Mouse (Mus musculus): ENCODE measurements around the gene Anp32e. TPM values are rescaled to one million over a fixed set of nuclear protein-coding genes. Genes with fewer than 3 reads are reported as not detected.

Anp32e gene
- 4.6 and 12.0 TPM in 2 replicates for polyA plus RNA-seq (2012; rRNA removed)

DNA sequence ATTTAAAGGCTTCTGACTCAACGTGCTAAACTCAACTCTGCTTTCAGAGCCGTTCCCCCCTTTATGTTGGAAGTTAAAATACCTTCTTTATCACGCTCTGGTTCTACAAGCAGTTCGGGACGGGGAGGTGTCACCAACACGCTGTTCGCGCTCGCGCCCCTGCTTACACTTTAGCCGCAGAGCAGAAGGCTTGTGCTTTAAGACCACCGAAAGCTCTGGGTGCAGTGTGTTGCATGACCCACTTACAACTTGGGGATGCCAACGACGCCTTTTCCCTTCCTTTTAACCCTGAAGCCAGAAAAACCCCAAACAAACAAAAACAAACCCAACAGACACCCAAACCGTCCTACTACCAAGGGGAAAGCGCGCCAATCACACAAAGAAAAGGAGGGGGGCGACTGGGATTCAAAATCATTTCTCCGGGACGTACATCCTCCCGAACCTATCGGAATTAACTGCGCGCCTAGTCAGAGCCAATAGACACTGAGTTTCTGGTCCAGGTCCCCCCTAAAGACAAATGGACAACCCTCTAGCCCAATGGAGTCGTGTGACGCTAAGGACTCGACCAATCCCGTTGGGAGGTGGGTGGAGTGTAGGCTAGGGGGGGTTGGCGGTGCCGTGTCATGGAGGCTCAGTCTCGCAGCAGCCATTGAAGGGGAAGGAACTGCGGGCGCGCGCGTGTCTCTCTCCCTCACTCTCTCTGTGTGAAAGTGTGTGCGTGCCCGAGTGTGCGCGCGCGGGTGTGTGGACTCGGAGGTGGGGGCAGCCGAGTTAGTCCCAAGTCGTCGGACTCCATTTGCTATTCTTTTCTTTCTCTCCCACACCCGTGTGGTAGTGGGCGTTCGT, at the start of gene Anp32e:
Anp32e (plus strand) TSS at position 589 of the 846 bp plus-strand sequence.

DNA sequence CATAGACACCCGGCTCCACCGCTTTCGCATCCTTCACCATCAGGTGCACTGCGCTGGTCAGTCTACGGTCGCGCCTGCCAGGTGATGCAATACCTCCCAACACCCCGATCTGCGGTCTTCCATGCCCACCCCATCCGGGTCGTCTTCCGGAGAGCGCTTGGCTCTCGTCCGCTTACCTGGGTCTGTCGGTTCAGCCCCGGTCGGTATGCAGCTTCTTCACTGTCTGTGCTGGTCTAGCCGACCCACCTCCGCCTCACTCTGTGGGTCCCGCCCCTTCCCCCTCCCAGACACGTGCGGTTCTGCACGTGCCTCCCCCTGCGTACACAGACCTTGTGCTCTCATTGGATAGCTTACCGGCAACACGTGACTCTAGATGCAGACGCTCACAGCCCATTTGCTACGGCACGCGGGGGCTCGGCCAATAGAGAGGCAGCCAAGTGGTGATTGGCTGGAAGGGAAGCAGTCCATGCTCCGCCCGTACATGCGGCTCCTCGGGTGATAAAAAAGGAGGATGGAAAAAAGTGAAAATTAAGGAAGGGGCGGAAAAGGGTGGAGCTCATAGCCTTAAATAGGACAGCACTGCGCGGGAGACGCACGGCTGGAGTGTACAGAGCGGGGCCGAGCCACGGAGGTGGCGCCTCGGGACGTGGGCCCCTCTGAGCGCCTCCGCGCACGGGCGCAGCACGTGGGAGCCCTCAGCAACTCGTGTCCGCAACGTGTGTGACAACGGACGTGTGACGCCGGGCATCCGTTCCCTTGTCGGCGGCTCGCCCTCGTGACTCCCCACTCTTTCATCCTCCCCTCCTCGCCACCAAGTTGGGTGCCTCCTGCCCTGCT, 46.8 kb upstream of the Anp32e start, which contains the start of gene Ciart:
Ciart (minus strand) TSS at position 273 of the 837 bp plus-strand sequence.

DNA sequence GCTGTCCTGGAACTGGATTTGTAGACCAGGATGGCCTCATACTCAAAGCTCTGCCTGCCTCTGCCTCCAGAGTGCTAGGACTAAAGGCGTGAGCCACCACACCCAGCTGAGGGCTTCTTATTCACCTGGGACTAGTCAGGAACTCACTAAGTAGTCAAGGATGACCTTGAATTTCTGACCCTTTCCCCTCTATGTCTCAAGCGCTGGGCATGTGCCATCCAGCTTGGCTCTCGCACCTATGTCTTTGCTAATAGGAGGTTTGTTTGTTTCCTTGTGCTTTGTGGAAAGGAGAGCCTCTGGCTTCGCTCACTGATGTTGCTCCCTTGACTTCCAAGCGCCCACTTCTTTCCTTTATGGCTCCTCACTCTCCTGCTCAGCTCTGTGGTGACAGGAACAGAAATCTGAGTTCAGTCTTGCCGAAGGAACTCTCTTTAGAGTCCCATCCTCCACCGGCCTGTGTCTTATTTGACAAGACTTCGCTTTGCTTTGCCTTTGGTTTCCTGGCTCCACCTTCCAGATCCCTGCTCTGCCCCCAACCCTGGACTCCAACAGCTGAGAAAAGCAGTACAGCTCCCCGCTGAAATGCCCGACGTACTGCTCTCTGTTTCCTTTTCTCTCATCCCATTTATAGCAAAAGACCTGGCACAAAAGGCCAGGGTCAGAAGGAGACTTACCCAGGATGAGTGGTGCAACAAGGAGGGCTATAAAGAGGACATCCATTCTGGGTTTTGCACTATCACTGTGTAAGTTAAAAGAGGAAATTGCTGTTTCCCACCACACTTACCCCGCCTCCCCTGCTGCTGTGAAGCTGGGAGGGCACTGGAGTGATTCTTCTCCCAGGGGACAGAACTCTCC, 37.6 kb upstream of the Anp32e start, which contains the start of gene BC028528:
BC028528 (minus strand) TSS at position 795 of the 855 bp plus-strand sequence.

DNA sequence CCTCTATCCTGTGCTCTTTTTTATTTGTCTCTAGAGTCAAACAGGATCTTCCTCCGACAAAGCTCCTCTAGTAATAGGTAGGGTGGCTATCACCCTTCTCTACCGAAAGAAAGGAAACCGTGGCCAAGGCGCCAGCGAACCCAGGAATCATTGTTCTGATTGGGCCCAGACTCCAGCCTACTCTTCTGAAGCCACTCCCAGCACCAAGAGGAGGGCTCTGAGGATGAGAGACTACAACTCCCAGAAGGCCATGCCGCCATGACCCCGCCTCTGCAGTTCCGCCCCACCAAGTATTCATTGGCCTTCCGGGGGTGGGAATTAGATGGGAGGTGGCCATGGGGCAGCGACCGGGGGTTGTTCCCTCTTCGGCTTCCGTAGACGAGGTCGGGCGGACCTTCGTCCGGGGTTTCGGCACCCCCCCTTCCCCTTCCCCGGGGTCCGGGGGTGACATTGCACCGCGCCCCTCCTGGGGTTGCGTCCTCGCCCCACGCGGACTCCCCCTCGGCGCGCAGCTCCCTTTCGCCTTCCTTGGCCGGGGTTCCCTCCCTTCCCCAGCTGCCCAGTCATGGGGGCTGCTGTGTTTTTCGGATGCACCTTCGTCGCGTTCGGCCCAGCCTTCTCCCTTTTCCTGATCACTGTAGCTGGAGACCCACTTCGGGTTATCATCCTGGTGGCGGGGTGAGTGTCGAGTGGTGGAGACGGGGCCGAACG, 35.3 kb upstream of the Anp32e start, which contains the start of gene Aph1a:
Aph1a (plus strand) TSS at position 364 of the 711 bp plus-strand sequence.

DNA sequence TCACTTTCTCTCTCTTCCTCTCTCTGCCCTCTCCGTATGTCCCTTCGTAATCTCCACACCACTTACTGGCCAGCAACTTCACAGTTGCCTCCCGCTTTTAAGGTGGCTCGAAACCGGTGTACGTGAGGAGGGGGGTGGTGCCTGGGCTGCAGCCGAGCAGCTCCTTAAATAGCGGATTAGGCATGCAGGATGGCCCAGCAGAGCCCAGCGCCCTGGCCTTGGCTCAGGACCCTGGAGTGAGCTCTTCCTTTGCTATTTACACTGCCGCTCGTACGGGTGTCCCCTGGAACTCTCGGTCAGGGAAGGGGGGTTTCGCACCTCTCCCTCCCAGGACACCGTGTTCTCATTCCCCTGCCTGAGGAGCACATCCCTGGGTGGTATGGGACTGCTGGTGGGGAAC, 24.5 kb upstream of the Anp32e start, which contains the start of gene Car14:
Car14 (minus strand) TSS at position 124 of the 400 bp plus-strand sequence.

DNA sequence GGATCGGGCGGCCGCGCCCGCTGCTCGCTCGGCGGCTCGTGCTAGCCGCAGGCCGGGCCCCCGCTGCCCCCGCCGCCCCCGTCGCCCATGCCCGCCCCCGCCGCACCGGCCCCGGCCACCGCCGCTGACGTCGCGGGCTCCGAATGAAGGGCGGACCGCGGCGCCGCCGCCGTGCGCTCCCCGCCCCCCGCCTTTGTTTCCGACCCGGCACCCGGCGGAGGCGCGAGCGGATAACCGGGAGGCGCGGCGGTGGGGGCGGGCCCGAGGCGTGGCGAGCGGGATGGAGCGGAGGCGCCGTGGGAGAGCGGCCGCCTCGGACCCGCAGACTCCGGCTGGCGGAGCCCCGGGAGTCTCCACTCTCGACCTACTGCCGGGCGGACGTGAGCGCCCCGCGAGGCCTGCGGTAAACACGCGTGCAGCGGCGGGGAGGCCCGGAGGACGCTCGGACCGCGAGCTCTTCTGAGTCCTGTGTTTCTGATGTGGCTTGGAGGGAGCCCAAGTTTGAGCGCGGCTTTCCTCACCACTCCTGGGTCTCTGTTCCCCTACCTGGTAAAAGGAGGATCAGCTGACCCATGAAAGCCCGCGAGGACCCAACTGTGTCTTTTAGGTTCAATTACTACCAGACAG, 66.9 kb downstream of the Anp32e start, which contains the start of gene Plekho1:
Plekho1 (minus strand) TSS at position 200 of the 627 bp plus-strand sequence.

Other genes with a start within 250 kb of the Anp32e start
- 27.3 and 37.6 TPM in 2 replicates for gene Adamtsl4, start 241.3 kb upstream of the Anp32e start, polyA plus RNA-seq (2012; rRNA removed)
- 332 and 406 TPM in 2 replicates for gene Ecm1, start 189.7 kb upstream of the Anp32e start, polyA plus RNA-seq (2012; rRNA removed)
- gene Tars2, start 169.0 kb upstream of the Anp32e start, polyA plus RNA-seq (2012; rRNA removed), result 24.9 and 25.4 TPM in 2 replicates
- gene Rprd2, start 110.4 kb upstream of the Anp32e start, polyA plus RNA-seq (2012; rRNA removed), result 7.4 and 9.9 TPM in 2 replicates
- gene Prpf3, start 73.4 kb upstream of the Anp32e start, polyA plus RNA-seq (2012; rRNA removed), result 4.4 and 5.8 TPM in 2 replicates
- 46.5 and 49.5 TPM in 2 replicates for gene Mrps21, start 57.7 kb upstream of the Anp32e start, polyA plus RNA-seq (2012; rRNA removed)
- 1.6 and 2.0 TPM in 2 replicates for gene Ciart, start 47.0 kb upstream of the Anp32e start, polyA plus RNA-seq (2012; rRNA removed)
- 1.3 and 3.2 TPM in 2 replicates for gene BC028528, start 37.2 kb upstream of the Anp32e start, polyA plus RNA-seq (2012; rRNA removed)
- 185 and 295 TPM in 2 replicates for gene Aph1a, start 35.3 kb upstream of the Anp32e start, polyA plus RNA-seq (2012; rRNA removed)
- gene Car14, start 24.6 kb upstream of the Anp32e start, polyA plus RNA-seq (2012; rRNA removed), result 1.0 and 1.2 TPM in 2 replicates
- gene Plekho1, start 66.8 kb downstream of the Anp32e start, polyA plus RNA-seq (2012; rRNA removed), result 30.2 and 42.1 TPM in 2 replicates
- 3.4 and 4.2 TPM in 2 replicates for gene Vps45, start 129.2 kb downstream of the Anp32e start, polyA plus RNA-seq (2012; rRNA removed)
- gene Otud7b, start 175.3 kb downstream of the Anp32e start, polyA plus RNA-seq (2012; rRNA removed), result 16.0 and 17.8 TPM in 2 replicates
- gene Mtmr11, start 232.8 kb downstream of the Anp32e start, polyA plus RNA-seq (2012; rRNA removed), result 38.7 and 44.7 TPM in 2 replicates
- gene Sf3b4, start 243.1 kb downstream of the Anp32e start, polyA plus RNA-seq (2012; rRNA removed), result 72.6 and 80.8 TPM in 2 replicates